In genomic region chr5:5587686-5588085, GRCm38 (mm10) we compare ENCODE assay signal across 24 mouse cellular contexts.
"Had no signal": no experiment of that assay in that cellular context is flagged by ENCODE, and none has a peak within 500 bp of the region (broad histone marks: within the 10 kb centered on the region; RNA-seq: fewer than 3 reads in every experiment).

No protein-coding gene starts in this region.

- H3K27me3 ChIP-seq: heart, embryonic 12.5 days; hindbrain, embryonic 13.5 days; hindbrain, embryonic 15.5 days; limb, embryonic 12.5 days; liver, embryonic 13.5 days; liver, embryonic 15.5 days had no signal

- H3K9ac ChIP-seq: heart, embryonic 12.5 days; hindbrain, embryonic 13.5 days; hindbrain, embryonic 15.5 days; limb, embryonic 12.5 days; liver, embryonic 13.5 days; liver, embryonic 15.5 days had no signal

- H3K36me3 ChIP-seq: heart, embryonic 12.5 days; hindbrain, embryonic 13.5 days; hindbrain, embryonic 15.5 days; limb, embryonic 10.5 days; limb, embryonic 12.5 days; liver, embryonic 13.5 days; liver, embryonic 15.5 days had no signal

- H3K27ac ChIP-seq: heart, adult 2 months; hindbrain, embryonic 13.5 days; hindbrain, embryonic 15.5 days; hindbrain, postnatal 0 days; layer of hippocampus, adult 2 months; left cerebral cortex, adult 2 months; limb, embryonic 10.5 days; limb, embryonic 12.5 days; liver, embryonic 13.5 days; liver, embryonic 15.5 days had no signal

- H3K4me3 ChIP-seq: heart, adult 2 months; heart, embryonic 12.5 days; hindbrain, embryonic 13.5 days; hindbrain, embryonic 15.5 days; layer of hippocampus, adult 2 months; left cerebral cortex, adult 2 months; limb, embryonic 10.5 days; limb, embryonic 12.5 days; liver, embryonic 13.5 days; liver, embryonic 15.5 days had no signal

- H3K9me3 ChIP-seq: heart, embryonic 12.5 days; hindbrain, embryonic 13.5 days; hindbrain, embryonic 15.5 days; limb, embryonic 10.5 days; limb, embryonic 12.5 days; liver, embryonic 13.5 days; liver, embryonic 15.5 days had no signal

- H3K4me2 ChIP-seq: heart, embryonic 12.5 days; hindbrain, embryonic 13.5 days; hindbrain, embryonic 15.5 days; limb, embryonic 12.5 days; liver, embryonic 11.5 days; liver, embryonic 13.5 days; liver, embryonic 15.5 days had no signal

- ATAC-seq: hindbrain, postnatal 0 days; intestine, embryonic 16.5 days had no signal

- DNase-seq: gastrocnemius, postnatal 14 days; gastrocnemius, postnatal 36 days; heart, adult 11 months; heart, adult 2 months; heart, postnatal 10 days; heart, postnatal 4 days; kidney, adult 18-20 months; kidney, adult 8-10 months; kidney, postnatal 10 days; kidney, postnatal 25 days; kidney, postnatal 4 days; liver; liver, embryonic 13.5 days had no signal

- H3K4me1 ChIP-seq: heart, embryonic 12.5 days; hindbrain, embryonic 13.5 days; hindbrain, embryonic 15.5 days; limb, embryonic 10.5 days; limb, embryonic 12.5 days; liver, embryonic 13.5 days; liver, embryonic 15.5 days had no signal
